Mouse (Mus musculus) liver, adult (tissue): ENCODE measurements around the gene Hist1h4c.
"Not testable (repeated sequence)": the region's sequence is repeated elsewhere in the genome, so short reads cannot be mapped to it uniquely, and the experiment has no call there.

Experiments used
- GATA4 ChIP-seq: IDR thresholded peaks from 2 replicates; pipeline ENCODE4 v1.6.1; 2014; ENCODE audit warnings: mild to moderate bottlenecking, low read length; ENCODE audit not compliant: insufficient replicate concordance

The Hist1h4c gene

GRCm38 (mm10) chr13:23698300-23698693 lies at the start of gene Hist1h4c:
Gene Hist1h4c, minus strand, starts transcription at chr13:23698454.
- peak; percentile 43; the same call in 1 of the 2 replicates for TF ChIP-seq GATA4

DNA sequence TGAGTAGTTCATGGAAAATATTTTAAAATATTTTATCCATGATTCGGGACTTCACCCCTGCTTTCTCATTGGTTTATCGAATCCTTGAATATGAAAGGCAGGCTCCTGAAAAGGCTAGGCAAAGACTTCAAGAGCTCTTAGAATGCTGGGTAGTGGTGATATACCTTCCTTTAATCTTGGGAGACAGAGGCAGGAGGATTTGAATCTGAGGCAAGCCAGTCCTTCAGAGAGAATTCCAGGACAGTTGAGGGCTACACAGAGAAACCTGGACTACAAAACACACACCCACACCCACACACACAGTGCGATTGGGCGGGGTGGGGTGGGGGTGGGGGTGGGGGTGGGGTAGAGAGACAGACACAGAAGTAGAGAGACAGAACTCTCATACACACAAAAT lies 49.6 kb upstream of the Hist1h4c start:
- no peak for TF ChIP-seq GATA4

DNA sequence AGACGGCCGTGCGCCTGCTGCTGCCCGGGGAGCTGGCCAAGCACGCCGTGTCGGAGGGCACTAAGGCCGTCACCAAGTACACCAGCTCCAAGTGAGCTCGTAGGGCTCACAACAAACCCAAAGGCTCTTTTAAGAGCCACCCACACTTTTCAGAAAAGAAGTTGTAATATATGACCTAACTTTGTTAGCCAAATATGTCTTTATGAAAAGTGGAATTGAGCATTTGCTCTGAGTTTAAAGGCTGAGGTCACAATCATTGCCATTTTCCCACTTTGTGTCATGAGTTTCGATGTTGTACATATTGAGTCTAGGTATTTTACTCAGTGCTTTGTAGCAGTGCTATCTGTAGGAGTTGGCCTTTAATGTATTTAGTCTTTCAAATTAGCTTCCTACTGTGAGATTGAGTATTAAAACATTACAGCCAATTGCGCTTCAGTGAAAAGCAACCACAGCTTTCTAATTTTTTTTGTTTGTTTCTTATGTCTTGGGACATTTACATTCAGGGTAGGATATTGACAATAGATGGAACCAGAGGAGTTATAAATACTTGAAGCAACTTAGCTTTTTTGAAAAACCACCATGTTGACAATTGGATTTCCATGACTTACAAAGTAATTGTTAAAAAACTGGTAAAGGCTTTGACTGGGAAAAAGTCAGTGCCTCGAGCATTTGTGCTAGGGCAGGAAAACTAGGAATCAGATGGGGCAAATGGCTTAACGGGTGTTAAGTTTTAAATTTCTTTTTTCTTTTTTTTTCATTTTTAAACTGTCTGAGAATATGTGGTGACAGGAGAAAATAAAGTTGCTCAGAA lies 49.0 kb upstream of the Hist1h4c start:
- no peak for TF ChIP-seq GATA4

- not testable (repeated sequence) for TF ChIP-seq GATA4
Measured at GRCm38 (mm10) chr13:23746201-23747080, 48.2 kb upstream of the Hist1h4c start, which contains the start of gene Hist1h2bb. Gene Hist1h2bb, plus strand, starts transcription at chr13:23746734.

DNA sequence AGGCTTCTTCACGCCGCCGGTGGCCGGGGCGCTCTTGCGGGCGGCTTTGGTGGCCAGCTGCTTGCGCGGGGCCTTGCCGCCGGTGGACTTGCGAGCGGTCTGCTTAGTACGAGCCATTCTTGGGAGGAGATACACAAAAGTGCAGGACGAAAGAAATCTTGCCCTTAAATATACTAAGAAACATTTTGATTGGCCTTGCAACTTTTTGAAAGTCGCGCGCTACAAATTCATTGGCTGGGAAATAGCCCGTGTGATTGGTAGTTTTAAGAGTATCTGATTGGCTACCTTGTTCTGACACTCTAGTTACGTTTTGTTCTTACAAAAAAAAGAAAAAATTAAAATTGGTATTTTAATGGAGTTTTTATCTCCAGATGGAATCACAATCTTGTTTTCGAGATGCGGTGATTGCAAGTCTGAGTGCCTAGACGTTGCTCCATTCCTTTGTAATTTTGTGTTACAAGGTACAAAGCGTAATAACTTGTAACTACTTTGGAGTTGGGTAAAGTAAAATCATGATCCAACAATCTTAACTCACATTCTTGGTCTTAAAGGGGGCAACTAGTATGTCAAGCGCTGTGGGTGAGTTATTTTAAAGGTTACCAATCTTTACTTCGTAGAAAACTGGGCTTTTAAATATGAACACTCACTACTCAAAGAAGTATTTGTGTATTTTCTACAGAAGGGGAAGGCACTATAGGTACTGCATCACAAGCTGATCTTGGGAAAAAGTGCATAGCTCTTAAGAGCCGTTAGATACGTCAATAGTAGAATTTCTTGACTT lies 47.3 kb upstream of the Hist1h4c start, which contains the start of gene Hist1h3c:
TSS of gene Hist1h3c (minus strand) at position 222 of the 781 bp plus-strand sequence.
- no peak for TF ChIP-seq GATA4

DNA sequence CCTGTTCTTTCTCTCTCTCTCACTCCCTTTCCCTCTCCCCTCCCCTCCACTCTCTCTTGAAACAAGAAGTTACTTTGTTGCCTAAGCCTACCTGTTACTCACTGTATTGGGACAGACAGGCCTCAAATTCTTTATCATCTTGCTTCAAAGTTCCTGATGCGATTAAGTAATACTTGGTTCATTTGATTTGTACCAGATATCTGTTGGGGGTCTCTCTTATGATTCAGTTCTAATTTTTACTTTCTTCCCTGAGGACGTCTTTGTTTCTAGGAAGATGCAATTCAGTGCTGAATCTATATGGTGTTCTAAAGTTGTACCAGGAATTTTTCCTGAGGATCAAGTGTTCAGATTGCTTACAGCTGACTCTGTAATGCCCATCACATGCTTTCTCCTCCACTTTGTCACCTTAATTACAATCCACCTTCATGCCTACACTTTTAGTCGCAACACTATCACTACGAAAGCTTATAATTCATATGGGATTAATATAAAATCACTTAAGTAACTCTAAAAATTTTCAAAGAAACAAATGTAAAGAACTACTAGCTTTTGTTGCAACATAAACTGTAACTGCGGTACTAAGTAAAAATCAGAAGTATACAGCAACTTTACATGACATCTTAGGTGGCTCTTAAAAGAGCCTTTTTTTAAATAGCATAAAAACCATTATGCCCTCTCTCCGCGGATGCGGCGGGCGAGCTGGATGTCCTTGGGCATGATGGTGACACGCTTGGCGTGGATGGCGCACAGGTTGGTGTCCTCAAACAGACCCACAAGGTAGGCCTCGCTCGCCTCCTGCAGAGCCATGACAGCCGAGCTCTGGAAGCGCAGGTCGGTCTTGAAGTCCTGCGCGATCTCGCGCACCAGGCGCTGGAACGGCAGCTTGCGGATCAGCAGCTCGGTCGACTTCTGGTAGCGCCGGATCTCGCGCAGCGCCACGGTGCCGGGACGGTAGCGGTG lies 46.4 kb upstream of the Hist1h4c start:
- TF ChIP-seq GATA4 = no peak

- no peak for TF ChIP-seq GATA4
Measured at GRCm38 (mm10) chr13:23743963-23744362, 45.7 kb upstream of the Hist1h4c start.

GRCm38 (mm10) chr13:23743215-23743614 lies 45.0 kb upstream of the Hist1h4c start:
- no peak for TF ChIP-seq GATA4

- no peak for TF ChIP-seq GATA4
Measured at GRCm38 (mm10) chr13:23742007-23742406, 43.8 kb upstream of the Hist1h4c start.

DNA sequence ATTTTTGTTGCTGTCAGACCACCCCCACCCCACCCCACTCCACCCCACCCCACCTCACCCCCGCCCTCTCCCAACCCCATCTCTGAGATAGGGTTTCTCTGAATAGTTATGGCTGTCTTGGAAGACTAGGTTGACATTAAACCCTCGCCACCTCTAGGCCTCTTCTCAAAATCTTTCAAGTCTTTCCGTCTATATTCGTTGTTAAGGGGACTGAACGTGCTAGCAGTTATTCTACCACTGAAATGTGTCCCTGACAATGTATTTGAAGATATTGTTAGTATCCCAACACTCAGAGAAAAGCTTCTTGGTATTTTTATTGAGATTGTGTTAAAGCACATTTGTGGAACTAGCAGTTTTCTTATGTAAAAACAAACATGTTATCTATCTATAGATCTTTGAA lies 42.7 kb upstream of the Hist1h4c start:
- TF ChIP-seq GATA4 = no peak

DNA sequence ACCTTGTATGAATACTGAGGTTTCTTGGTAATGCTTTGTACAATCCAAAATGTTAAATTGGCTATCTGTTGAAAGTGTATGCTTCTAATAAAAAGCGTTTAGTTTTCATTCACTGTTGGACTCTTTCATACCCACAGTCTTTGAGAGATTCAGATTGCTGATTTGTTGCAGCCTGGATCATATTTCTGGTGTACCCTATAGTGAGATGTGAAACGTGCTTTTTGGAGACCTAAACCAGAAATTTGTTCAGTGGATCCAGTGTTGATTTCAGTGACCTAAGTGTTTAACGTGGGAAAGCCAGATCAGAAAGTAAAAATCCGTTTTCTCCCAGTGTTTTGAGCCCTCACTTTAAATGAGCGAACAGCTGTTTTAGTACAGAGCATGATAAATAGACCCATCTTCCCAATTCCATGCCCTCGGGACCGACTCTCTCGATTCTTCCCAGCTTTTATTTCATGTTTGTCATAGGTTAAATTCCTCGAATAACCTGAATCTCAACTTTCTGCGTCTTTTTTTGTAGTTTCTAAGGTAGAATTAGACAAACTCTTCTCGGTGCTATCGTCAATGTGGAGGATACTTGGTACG lies 42.1 kb upstream of the Hist1h4c start:
- no peak for TF ChIP-seq GATA4

DNA sequence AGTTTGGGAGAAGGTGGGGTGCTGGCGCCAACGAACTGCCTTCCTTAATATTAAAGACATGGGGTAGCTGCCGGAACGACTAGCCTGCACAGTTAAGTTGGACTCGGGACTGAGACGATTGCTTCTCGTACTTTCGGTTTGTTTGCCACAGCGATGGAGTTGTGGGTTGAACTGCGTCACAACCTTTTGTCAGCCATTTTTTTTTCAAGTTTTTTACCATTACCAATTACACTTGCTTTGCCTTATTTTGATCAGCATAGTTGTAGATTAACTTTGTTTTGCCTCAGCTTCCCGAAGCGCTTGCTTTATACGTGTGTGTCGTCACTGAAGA lies 41.6 kb upstream of the Hist1h4c start:
- TF ChIP-seq GATA4 = no peak

DNA sequence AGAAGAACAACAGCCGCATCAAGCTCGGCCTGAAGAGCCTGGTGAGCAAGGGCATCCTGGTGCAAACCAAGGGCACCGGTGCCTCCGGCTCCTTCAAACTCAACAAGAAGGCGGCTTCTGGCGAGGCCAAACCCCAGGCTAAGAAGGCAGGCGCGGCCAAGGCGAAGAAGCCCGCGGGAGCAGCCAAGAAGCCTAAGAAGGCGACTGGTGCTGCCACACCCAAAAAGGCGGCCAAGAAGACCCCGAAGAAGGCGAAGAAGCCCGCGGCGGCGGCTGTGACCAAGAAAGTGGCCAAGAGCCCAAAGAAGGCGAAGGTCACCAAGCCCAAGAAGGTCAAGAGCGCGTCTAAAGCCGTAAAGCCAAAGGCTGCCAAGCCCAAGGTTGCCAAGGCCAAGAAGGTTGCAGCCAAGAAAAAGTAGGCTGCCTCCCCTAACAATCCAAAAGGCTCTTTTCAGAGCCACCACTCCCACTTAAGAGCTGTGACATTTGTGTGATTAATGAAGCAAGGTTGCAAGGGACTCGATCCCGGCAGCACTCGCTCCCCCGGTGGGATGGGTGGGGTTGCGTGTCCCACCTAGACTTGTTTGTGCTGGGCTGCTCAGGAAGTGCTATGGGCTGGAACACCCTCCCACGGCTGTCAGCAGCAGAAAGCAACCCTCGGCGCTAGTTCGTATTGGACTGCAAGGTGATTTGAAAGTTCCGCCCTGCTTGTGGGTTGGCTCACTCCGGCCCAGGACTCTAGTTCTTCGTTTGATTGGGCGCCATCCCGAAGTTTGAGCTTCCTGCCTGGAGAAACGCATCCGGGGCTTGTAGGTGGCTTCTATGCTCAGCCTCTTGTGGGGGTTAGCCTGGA lies 41.0 kb upstream of the Hist1h4c start:
- TF ChIP-seq GATA4 = no peak
